Mouse (Mus musculus): ENCODE data around the gene Zmym5.
"Not testable (repeated sequence)": the region's sequence is repeated elsewhere in the genome, so short reads cannot be mapped to it uniquely, and the experiment has no call there.

Gene Zmym5

DNA sequence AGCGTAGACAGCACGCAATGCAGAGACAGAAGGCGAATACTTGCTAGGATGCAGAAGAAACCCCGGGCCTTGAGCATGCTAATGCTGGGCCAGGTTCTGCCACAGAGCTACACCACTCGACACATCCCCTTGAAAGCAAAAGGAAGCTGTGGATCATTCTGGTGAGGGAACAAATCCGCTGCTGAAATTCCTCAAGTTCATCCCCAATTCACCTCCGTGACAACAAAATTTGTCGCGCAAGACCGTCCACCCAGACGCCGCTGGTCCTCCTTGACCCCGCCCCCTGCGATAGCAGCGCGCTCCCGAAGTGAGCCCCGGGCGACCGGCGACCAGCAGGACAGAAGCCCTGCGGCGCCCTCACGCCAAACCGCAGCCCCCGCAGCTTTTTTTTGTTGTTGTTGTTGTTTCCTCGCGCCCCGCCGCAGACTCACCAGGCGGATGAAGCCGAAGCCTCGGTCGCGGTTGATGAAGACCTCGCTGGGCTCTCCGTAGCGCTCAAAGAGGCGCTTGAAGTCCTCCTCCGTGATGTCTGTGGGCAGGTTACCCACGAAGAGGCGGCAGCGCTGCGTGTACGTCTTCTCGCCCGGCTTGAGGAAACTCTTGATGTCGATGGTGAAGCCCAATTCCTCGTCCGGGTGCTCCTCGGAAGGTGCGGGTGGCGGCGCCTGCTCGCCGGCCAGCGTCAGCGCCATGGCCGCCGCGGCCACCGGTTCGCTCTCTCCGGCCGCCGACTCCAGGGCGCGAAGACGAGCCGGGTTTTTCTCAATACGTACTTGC lies 34.0 kb downstream of the Zmym5 start:
- no peak for DNase-seq (ENCODE audit: low read depth, low spot score)

DNA sequence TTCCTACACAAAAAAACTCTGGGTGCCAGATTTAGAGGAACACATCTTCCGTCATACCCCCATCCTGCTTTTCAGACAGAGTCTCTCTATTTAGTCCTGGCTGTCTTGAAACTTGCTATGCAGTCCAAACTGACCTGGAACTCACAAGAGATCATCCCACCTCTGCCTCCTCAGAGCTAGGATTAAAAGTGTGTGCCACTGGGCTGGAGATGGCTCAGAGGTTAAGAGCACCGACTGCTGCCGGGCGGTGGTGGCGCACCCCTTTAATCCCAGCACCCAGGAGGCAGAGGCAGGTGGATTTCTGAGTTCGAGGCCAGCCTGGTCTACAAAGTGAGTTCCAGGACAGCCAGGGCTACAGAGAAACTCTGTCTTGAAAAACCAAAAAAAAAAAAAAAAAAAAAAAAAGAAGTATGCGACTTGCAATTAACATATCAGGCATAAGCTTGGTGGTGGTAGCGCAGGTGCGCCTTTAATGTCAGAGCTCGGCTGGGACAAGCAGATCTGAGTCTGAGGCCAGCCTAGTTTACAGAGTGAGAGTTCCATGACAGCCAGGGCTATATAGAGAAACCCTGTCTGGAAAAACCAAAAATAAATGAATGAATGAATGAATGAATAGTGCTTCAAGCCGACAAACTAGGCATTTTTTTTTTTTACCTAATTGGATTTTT lies 34.8 kb downstream of the Zmym5 start:
- no peak for DNase-seq (ENCODE audit: low read depth, low spot score)

DNA sequence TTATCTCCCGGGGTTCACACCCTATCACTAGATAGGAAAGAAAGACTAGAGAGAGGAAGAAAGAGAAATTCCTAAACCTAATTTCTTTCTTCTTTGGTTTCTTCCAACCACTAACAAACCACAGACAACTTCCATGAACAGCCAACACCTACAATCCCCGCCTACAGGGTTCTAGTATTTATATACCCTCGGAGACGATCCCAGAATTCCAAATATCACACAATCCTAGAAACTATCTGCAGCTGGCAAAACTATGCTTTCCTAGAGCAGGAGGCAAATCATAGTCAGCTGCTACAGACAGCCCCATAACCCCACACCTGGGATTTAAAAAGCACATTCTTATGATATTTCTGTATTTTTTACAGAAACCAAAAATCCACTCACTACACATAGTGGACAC lies 36.1 kb downstream of the Zmym5 start:
- DNase-seq (ENCODE audit: low read depth, low spot score) = no peak

DNA sequence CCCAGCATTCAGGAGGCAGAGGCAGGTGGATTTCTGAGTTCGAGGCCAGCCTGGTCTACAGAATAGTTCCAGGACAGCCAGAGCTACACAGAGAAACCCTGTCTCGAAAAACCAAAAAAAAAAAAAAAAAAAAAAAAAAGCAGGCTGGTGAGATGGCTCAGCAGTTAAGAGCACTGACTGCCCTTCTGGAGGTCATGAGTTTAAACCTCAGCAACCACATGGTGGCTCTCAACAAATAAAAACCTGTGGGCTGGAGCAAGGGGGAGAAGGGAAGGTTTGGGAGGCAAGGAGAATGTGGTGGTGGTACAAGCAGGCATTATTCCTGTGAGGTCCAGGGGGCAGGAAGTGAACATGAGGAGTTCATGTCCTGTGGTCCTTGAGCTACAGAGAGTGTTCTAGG lies 45.1 kb downstream of the Zmym5 start:
- DNase-seq (ENCODE audit: low read depth, low spot score) = not testable (repeated sequence)

DNA sequence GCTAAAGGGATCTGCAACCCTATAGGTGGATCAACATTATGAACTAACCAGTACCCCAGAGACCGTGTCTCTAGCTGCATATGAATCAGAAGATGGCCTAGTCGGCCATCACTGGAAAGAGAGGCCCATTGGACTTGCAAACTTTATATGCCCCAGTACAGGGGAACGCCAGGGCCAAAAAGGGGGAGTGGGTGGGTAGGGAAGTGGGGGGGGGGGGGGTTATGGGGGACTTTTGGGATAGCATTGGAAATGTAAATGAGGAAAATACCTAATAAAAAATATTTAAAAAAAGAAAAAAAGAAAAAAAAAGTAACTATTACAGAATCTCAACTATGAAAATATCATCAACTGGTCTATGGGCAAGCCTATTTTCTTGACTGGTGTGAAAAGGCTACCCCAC lies 46.4 kb downstream of the Zmym5 start:
- DNase-seq (ENCODE audit: low read depth, low spot score) = not testable (repeated sequence)

DNA sequence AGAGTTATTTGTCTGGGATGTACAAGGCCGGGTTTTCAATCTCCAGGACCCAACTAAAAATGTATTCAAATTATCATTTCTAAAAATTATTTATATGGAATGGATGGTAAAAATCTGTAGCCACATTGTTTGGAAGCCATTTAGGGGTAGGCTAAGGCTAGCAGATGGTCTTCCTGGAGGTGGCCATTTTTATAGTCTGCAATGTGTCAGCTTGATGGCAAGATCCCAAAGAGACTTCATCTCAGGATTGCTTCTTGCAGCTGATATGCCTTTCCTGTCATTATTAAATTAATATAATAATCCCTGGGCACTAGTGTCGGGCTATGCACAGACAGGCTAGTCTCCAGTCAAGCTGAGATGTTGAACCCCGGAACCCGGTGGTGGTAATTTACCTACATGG lies 60.2 kb downstream of the Zmym5 start:
- DNase-seq (ENCODE audit: low read depth, low spot score) = no peak
